Comparison of ENCODE assay signal across 15 mouse cellular contexts in the genomic region with DNA sequence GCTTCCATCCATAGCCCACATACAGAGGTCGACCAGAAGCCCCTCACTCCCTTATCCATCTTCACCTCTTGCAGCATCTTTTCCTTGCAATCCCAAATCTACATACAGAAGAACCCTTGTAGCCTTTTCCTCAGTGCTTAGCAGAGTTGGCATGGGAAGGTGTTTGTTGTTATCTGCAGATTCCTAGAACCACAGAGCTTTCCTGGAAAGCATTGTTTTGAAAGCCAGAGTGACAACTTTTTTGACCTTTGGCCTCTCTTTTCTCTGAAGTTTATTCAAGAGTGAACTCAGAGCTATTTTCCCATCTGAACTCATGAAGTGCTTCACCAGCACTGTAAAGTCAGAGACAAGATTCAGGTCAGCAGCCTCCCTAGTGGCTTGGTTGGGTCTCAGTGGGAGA.
"Had no signal": no experiment of that assay in that cellular context is flagged by ENCODE, and none has a peak within 500 bp of the region (broad histone marks: within the 10 kb centered on the region; RNA-seq: fewer than 3 reads in every experiment).

No protein-coding gene starts in this region.

- H3K27ac ChIP-seq: lung, embryonic 15.5 days; macrophage; midbrain, embryonic 13.5 days; midbrain, embryonic 15.5 days; neural tube, embryonic 12.5 days; stomach, embryonic 15.5 days; stomach, postnatal 0 days had no signal

- H3K4me1 ChIP-seq: megakaryocyte, embryonic 14.5 days; midbrain, embryonic 13.5 days; midbrain, embryonic 15.5 days; neural tube, embryonic 12.5 days; stomach, embryonic 15.5 days had no signal

- H3K9ac ChIP-seq: lung, embryonic 15.5 days; midbrain, embryonic 13.5 days; midbrain, embryonic 15.5 days; neural tube, embryonic 12.5 days; stomach, embryonic 15.5 days had no signal

- H3K27me3 ChIP-seq: lung, embryonic 15.5 days; megakaryocyte, embryonic 14.5 days; midbrain, embryonic 13.5 days; midbrain, embryonic 15.5 days; neural tube, embryonic 12.5 days; stomach, embryonic 15.5 days had no signal

- H3K36me3 ChIP-seq: lung, embryonic 15.5 days; midbrain, embryonic 13.5 days; midbrain, embryonic 15.5 days; neural tube, embryonic 12.5 days; stomach, embryonic 15.5 days had no signal

- H3K4me3 ChIP-seq: lung, embryonic 15.5 days; megakaryocyte, embryonic 14.5 days; midbrain, embryonic 13.5 days; midbrain, embryonic 15.5 days; neural tube, embryonic 12.5 days; stomach, embryonic 15.5 days had no signal

- ATAC-seq: midbrain, embryonic 13.5 days; midbrain, embryonic 15.5 days had no signal

- H3K9me3 ChIP-seq: lung, embryonic 15.5 days; midbrain, embryonic 13.5 days; midbrain, embryonic 15.5 days; neural tube, embryonic 12.5 days; stomach, embryonic 15.5 days had no signal

- DNase-seq: lung, adult 2 months; lung, postnatal 36 days; right cerebral cortex, postnatal 14 days; thymus, adult 2 months; thymus, postnatal 25 days; thymus, postnatal 4 days had no signal

- H3K4me2 ChIP-seq: lung, embryonic 15.5 days; midbrain, embryonic 11.5 days; midbrain, embryonic 13.5 days; midbrain, embryonic 15.5 days; neural tube, embryonic 12.5 days; stomach, embryonic 15.5 days had no signal
